Mouse (Mus musculus) 3134 (cell line): ENCODE data around the gene Gm364.

ENCODE experiments used
- DNase-seq: peaks from one replicate; pipeline ENCODE4 v3.0.0-alpha.2; 2011; ENCODE audit warnings: low spot score; ENCODE audit not compliant: insufficient read length; ENCODE audit errors: extremely low read depth

The Gm364 gene

DNA sequence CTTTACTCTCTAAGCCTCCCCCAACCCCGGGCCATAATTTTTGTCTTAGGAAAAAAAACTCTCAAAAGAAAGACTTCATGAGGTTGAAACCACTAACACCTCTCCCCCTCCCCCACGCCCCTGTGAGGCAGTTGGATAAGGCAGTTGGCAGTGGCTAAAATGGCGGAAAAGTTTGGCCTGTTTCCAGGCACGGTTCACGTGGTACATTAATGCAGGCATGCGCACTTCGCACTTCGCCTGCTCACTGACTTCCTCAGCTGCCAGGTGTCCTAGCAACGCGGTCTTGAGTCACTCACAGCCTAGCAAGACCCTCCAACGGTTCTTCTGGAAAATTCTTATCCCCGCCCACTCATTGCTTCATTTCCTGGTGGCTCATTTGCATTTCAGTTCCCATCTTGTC, at the start of gene Gm364:
Gene Gm364, plus strand, starts transcription at position 386 of the 400 bp plus-strand sequence.
- DNase-seq = no peak

- DNase-seq = no peak
Measured at GRCm38 (mm10) chrX:57359316-57359715, 49.6 kb upstream of the Gm364 start.

- no peak for DNase-seq
Measured at GRCm38 (mm10) chrX:57364891-57365569, 43.9 kb upstream of the Gm364 start.

DNA sequence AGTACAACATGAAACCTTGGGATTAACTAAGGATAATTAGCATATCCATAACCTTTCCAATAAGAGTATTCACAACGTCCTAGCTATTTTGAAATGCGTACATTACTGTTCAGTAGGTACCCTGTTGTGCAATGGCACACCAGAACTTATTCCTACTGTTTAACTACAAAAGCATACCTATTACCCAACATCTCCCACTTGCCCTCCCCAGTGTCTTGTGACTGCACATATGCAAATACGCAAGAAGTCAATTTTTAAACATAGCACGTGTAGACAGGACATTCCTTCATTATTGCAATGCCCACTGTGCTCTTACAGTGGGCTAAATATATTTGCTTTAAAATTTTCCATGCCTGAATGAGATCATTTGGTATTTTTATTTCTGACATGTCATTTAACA, 36.0 kb upstream of the Gm364 start:
- no peak for DNase-seq

DNA sequence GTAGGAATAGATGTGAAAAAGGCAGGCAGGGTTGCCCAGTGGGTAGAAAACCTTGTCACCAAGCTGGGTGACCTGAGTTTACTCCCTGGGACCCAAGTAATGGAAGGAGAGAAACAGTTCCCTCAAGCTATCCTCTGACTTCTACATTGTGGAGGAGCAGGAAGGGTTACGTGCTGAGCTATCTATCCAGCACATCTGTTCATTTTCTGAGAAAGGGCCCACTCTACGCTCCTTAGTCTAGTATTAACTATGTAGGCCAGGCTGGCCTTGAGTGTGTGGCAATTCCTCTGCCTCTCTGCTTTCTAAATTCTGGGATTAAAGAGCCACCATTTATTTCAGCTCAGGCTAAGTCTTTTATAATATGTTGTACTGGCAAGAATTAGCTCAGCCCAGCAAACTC, 35.4 kb upstream of the Gm364 start:
- no peak for DNase-seq

- no peak for DNase-seq
Measured at GRCm38 (mm10) chrX:57374029-57374428, 34.9 kb upstream of the Gm364 start.

- no peak for DNase-seq
Measured at GRCm38 (mm10) chrX:57377096-57377495, 31.9 kb upstream of the Gm364 start.

DNA sequence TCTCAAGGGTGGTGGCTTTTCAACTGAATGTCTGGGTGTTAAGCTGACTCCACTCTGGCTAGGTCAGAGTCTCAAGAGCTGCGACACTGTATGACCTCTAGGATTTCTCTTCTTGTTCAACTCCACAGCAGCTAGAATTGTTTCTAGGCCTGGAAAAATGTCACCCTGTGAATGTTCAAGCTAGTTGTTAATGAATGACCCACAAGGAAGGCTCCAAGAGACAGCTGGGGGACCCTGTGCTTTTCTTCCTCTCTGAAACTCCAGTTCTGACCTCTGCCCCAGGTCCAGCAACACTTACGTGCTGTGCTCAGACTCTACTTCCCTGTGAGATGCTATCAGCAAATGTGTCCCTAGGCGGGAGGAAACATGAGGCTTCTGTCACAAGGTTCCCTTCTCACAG, 30.4 kb upstream of the Gm364 start:
- no peak for DNase-seq

DNA sequence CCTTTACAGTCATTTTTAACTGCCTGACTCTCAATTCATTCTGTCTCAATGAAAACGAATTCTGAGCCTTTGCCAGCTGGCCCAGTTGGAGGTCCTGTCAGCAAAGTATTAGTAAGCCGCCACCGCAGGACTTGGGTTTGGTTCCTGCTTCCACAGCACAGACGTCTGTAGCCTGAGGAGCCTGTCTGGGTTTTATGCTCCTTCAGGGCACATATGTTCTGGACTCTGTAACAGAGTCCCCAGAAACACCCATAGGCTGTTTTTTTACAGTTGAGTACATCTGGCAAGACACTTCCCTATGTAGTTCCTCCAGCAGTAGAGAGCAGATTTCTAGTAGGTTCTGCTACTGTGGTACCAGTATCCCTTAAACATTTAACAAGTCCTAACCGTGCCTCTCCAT, 28.0 kb upstream of the Gm364 start:
- DNase-seq = no peak

- peak; percentile 86 for DNase-seq
Measured at GRCm38 (mm10) chrX:57392367-57393246, 16.3 kb upstream of the Gm364 start, which contains the start of gene Rbmx. Rbmx (minus strand) TSS chrX:57393036.

- DNase-seq = no peak
Measured at GRCm38 (mm10) chrX:57393412-57393811, 15.5 kb upstream of the Gm364 start.

DNA sequence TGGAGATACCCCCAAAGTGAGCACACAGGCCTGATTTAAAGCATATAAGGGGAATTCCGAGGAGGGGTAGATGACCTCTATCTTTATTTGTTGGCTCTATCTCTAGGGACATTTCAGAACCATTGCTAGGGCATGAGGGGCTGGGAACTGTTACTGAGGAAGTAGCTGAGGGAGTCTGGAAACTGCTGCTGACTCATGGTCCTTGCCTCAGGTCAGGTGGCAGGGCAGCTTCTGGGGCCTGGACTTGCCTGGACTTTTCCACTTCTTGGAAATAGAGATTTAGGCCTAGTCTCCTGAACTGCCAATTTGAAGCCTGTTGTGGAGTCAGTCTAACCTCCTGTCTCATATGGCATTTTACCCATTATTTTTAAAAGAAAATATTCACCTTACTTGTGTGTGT, 7.6 kb upstream of the Gm364 start:
- DNase-seq = no peak

DNA sequence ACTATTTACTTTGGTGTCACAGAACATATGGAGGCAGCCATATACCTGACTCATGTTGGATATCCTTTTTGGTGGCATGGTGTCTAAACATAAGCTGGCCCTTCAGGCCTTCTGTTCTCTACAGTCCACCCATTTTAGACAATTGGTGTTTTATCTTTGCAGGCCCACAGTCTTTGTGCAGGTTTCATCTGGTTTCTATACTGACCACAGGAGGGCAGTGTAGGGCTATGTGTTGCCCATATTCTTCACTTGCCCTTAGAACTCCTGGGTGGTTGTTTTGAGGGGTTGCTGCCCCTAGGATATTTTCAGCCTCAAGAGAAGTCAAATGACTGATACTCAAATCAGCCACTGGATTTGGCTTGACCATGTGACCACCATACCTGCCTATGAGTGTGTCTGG, 5.3 kb upstream of the Gm364 start:
- no peak for DNase-seq

- DNase-seq = no peak
Measured at GRCm38 (mm10) chrX:57431610-57432009, 22.7 kb downstream of the Gm364 start.

- no peak for DNase-seq
Measured at GRCm38 (mm10) chrX:57433897-57434296, 24.9 kb downstream of the Gm364 start.

DNA sequence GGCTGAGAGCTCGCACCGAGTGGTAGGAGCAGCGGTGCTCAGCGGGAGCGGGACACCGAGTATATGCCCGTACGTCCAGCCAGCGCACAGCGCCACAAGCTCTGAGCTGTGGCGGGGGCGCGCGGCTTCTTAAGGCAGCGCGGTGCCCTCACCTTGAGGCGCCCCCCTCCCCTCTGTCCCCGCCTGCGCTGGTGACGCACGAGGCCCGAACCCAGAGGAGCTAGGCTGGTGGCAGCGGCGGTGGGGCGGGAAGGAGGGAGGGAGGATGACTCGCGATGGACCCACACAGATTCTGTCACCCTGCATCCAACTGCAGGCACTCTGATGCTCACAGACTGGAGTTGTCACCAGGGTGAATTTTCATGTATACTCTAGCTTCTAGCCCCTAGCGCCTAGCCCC, 94.7 kb downstream of the Gm364 start, which contains the start of gene Gpr101:
Gene Gpr101, minus strand, starts transcription at position 124 of the 400 bp plus-strand sequence.
- no peak for DNase-seq

- no peak for DNase-seq
Measured at GRCm38 (mm10) chrX:57506247-57506646, 97.3 kb downstream of the Gm364 start.

DNA sequence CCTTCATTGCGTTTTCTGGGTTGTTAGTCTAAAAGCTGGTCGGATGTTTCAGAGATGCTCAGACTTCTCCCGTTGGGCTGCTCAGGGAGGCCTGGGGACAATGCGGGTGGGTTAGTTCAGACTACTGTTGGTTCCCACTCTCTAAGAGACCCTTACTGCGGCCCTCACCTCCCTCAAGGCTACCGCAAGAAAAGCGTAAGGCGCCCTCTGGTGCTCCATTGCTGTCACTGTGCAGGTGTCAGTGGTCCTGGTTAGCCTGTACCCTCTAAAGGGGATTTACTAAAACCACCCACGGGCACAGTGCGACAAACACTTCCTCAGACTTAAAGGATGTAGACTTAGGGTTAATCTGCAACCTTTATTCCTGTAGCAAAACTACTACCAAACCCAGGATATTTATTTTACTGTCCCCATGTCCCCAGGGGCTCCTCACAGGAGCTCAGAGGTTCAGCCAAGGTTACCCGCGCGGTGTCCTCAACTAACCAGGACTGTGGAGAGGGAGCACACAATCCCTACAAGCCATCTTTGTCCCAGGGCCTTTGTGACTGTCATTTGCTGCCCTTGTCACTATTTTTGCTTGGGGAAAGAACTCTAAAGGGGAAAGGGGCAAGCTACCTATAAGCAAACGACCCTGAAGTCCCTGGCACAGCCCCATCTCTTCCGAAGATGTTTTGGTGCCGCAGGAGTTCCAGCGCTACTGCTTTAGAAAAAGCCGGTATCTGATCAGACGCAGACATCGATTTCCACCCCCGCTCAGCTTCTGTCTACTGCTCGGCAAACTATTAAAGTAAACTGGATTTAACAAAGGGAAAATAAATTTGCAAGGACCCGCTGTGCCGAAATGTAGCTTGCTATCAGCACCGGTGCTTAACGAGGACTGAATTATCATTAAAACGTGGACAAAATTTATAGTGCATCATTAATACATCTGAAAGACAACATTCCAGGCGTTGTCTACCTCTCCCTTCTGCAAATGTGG, 112.5 kb downstream of the Gm364 start:
- no peak for DNase-seq
